Mouse (Mus musculus) midbrain, embryonic 12.5 days (tissue): Measurements from ENCODE around the gene Ptprd. TPM values are rescaled to one million over a fixed set of nuclear protein-coding genes. Genes with fewer than 3 reads are reported as not detected.
A peak's percentile ranks its signal among the peaks of the same experiment; 100 is the strongest.

Experiments
- ATAC-seq: fragments of 200-750 bp; cut with Nextera tagmentation; 2 replicates; pipeline ENCODE4 v1.8.0; 2017; ENCODE audit warnings: low read depth, moderate TSS enrichment, moderate library complexity; ENCODE audit not compliant: low FRiP score
- H3K27ac ChIP-seq: fragments of 300-500 bp; sonication (generic); replicated peaks from 2 replicates; pipeline ENCODE4 v1.5.1; 2016; ENCODE audit warnings: mild to moderate bottlenecking
- H3K27me3 ChIP-seq: fragments of 300-500 bp; sonication (generic); 2 replicates; pipeline ENCODE4 v1.6.1; 2016; ENCODE audit warnings: mild to moderate bottlenecking
- H3K36me3 ChIP-seq: fragments of 300-500 bp; sonication (generic); 2 replicates; pipeline ENCODE4 v1.6.1; 2016
- H3K4me1 ChIP-seq: fragments of 300-500 bp; sonication (generic); 2 replicates; pipeline ENCODE4 v1.6.1; 2016
- H3K4me2 ChIP-seq: fragments of 300-500 bp; sonication (generic); replicated peaks from 2 replicates; pipeline ENCODE4 v1.6.1; 2016; ENCODE audit warnings: mild to moderate bottlenecking, moderate library complexity
- H3K4me3 ChIP-seq: fragments of 300-500 bp; sonication (generic); 2 replicates; pipeline ENCODE4 v1.5.1; 2016; ENCODE audit warnings: mild to moderate bottlenecking
- H3K9ac ChIP-seq: fragments of 300-500 bp; sonication (generic); replicated peaks from 2 replicates; pipeline ENCODE4 v1.6.1; 2016; ENCODE audit warnings: mild to moderate bottlenecking, moderate library complexity
- H3K9me3 ChIP-seq: fragments of 300-500 bp; sonication (generic); 2 replicates; pipeline ENCODE4 v1.6.1; 2016; ENCODE audit warnings: mild to moderate bottlenecking
- WGBS: fragments of 180-500 bp; shearing (Covaris S2); methylation state at CpG from one replicate; pipeline ENCODE4 v1.1.7; 2016; 5-methylcytosine and 5-hydroxymethylcytosine counted together
- polyA plus RNA-seq: library from polyadenylated mRNA; unstranded; fragments of >200 nt; fragmentation: Nextera tagmentation; extraction: Ambion mirVana; gene quantifications from 2 replicates; pipeline ENCODE4 v1.2.1, GENCODE M21; 2016

The Ptprd gene
- polyA plus RNA-seq, 1 experiment from 2014 or later: 37.5 TPM

DNA sequence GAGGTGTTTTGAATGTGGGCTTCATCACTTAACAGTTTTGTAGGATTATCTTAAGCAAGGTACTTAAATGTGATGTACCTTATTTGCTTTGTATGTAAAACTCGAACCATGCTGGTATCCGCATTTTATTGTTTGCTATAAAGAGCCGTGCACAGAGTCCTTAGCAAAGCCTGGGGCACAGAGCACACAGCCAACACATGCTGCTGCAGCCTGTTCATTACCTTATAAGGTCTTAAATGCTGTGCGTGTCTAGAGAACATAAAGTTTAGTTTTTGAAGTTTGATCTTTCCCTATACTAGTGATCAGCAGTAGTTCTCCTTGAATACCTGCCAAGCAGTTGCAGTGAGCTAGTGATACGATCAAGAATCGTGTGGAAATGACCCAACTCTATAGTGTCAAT lies 676.2 kb downstream of the Ptprd start:
- H3K4me1 ChIP-seq: peaks cover 8% of the 10 kb centered on the region; the same call in 1 of the 2 replicates
- H3K9me3 ChIP-seq: no peaks in the 10 kb centered on the region
- no peak overlapping the region for H3K4me2 ChIP-seq
- no peaks in the 10 kb centered on the region for H3K27me3 ChIP-seq
- WGBS: 85% methylated on average over 6 of the region's 6 CpGs
- H3K27ac ChIP-seq: no peak overlapping the region
- no peak overlapping the region for H3K9ac ChIP-seq
- ATAC-seq: no peak
- H3K4me3 ChIP-seq: no peak overlapping the region
- H3K36me3 ChIP-seq: no peaks in the 10 kb centered on the region

- 52% methylated on average over 4 of the region's 4 CpGs for WGBS
- H3K9ac ChIP-seq: no peak overlapping the region
- no peaks in the 10 kb centered on the region for H3K9me3 ChIP-seq
- H3K4me3 ChIP-seq: no peak overlapping the region
- H3K4me1 ChIP-seq: peaks cover 8% of the 10 kb centered on the region; the same call in 1 of the 2 replicates
- H3K36me3 ChIP-seq: no peaks in the 10 kb centered on the region
- no peak for ATAC-seq
- H3K27me3 ChIP-seq: no peaks in the 10 kb centered on the region
- H3K27ac ChIP-seq: no peak overlapping the region
- H3K4me2 ChIP-seq: no peak overlapping the region
These were observed 677.2 kb downstream of the Ptprd start for GRCm38 (mm10) chr4:77534553-77534952.

DNA sequence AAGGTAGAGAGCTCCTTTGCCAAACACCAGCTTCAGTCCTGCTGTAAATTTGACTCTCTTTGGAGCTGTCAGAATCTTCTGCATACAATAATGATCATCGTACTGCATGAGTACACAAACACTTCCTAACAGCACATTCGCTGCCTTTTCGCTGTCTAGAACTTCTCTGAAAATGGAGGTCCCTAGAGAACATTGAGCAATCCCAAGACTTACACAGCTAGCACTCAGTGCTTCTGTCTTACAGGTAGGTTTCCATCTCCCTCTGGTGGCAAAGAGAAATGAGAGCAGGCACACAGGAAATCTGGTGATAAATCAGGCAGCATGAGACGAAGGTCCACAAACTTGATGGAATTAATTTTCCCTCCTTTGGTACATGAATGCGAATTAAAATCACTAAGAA lies 692.6 kb downstream of the Ptprd start:
- no peak overlapping the region for H3K27ac ChIP-seq
- no peaks in the 10 kb centered on the region for H3K27me3 ChIP-seq
- H3K4me2 ChIP-seq: no peak overlapping the region
- no peak overlapping the region for H3K9ac ChIP-seq
- H3K4me1 ChIP-seq: no peaks in the 10 kb centered on the region
- no peaks in the 10 kb centered on the region for H3K9me3 ChIP-seq
- no peaks in the 10 kb centered on the region for H3K36me3 ChIP-seq
- 50% methylated on average over 5 of the region's 5 CpGs for WGBS
- H3K4me3 ChIP-seq: no peak overlapping the region
- peak; percentile 77; the same call in 1 of the 2 replicates for ATAC-seq

- ATAC-seq: no peak
- Histone ChIP-seq H3K9me3 (no peaks in the 10 kb centered on the region), H3K4me1 (no peaks in the 10 kb centered on the region), H3K36me3 (no peaks in the 10 kb centered on the region), H3K27ac (no peak overlapping the region), H3K27me3 (no peaks in the 10 kb centered on the region), H3K4me2 (no peak overlapping the region), H3K4me3 (no peak overlapping the region), H3K9ac (no peak overlapping the region)
- WGBS: 77% methylated on average over 5 of the region's 5 CpGs
These were observed 697.7 kb downstream of the Ptprd start for GRCm38 (mm10) chr4:77513914-77514628.

- H3K9ac ChIP-seq: no peak overlapping the region
- H3K36me3 ChIP-seq: no peaks in the 10 kb centered on the region
- no peak for ATAC-seq
- H3K4me3 ChIP-seq: no peak overlapping the region
- WGBS: 71% methylated on average over 3 of the region's 3 CpGs
- no peaks in the 10 kb centered on the region for H3K9me3 ChIP-seq
- H3K27ac ChIP-seq: no peak overlapping the region
- H3K27me3 ChIP-seq: no peaks in the 10 kb centered on the region
- H3K4me1 ChIP-seq: no peaks in the 10 kb centered on the region
- no peak overlapping the region for H3K4me2 ChIP-seq
These were observed 698.7 kb downstream of the Ptprd start for GRCm38 (mm10) chr4:77513041-77513440.

DNA sequence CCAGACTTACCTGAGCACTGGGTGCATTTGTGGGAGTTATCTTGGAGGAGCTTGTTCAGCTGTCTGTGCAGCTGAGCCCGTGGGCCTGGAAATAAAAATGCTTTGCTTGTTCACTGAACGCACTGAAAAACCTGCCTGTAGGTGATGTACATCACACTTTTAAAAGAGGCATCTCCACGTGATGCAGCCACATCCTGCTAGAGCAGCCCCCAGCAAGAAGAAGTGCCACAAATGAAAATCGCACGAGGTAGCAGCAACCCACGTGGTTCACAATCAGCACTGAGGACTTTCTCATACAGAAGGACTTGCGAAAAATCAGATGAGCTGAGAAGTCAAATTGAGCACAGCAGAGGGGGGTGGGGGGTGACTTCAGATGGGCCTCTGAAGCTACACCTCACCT lies 757.7 kb downstream of the Ptprd start:
- ATAC-seq: no peak
- no peak overlapping the region for H3K4me2 ChIP-seq
- H3K9me3 ChIP-seq: no peaks in the 10 kb centered on the region
- no peak overlapping the region for H3K27ac ChIP-seq
- H3K36me3 ChIP-seq: no peaks in the 10 kb centered on the region
- no peak overlapping the region for H3K4me3 ChIP-seq
- H3K9ac ChIP-seq: no peak overlapping the region
- H3K27me3 ChIP-seq: no peaks in the 10 kb centered on the region
- whole genome bisulfite sequencing: 82% methylated on average over 7 of the region's 7 CpGs
- no peaks in the 10 kb centered on the region for H3K4me1 ChIP-seq

DNA sequence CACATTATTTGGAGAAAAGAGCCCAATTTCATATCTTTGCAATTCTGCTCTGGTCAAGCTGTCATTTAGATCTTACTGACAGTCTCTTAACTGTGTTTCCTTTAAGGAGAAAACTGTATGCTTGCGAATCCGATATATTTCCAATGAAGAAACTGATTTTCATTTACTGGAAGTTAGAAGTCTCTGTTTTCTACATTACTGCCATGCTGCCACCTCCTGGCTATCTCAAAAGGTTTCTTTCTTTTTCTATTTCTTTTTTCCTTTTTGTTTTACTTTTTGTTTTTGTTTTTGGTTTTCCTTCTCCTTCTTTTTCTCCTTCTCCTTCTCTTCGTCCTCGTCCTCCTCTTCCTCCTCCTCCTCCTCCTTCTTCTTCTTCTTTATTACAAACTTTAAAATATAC lies 812.6 kb downstream of the Ptprd start:
- WGBS: 82% methylated on average over 4 of the region's 4 CpGs
- Histone ChIP-seq H3K4me2 (no peak overlapping the region), H3K9ac (no peak overlapping the region), H3K27me3 (no peaks in the 10 kb centered on the region), H3K4me3 (no peak overlapping the region), H3K27ac (no peak overlapping the region), H3K9me3 (no peaks in the 10 kb centered on the region), H3K36me3 (no peaks in the 10 kb centered on the region), H3K4me1 (no peaks in the 10 kb centered on the region)
- no peak for ATAC-seq

DNA sequence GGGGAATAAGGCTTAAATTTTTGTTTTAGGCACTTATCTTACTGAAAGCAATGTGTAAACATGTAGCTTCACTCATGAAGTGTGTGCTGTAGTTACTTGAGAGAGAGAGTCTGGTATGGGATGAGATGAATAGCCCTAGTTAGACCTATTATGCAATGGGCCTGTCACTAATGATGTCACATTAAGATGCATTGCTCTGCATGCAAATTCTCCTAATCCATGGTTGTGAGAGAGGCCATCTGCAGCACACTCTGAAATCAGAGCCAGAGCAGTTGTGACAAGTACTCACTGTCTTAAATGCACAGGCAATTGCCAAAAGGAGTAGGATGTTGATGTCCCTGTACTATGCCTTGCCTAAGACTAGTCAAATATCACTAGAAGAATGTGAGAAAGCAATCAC lies 850.0 kb downstream of the Ptprd start:
- no peak overlapping the region for H3K9ac ChIP-seq
- peaks cover 3% of the 10 kb centered on the region; the same call in 1 of the 2 replicates for H3K4me1 ChIP-seq
- H3K4me3 ChIP-seq: no peak overlapping the region
- H3K9me3 ChIP-seq: no peaks in the 10 kb centered on the region
- no peak overlapping the region for H3K4me2 ChIP-seq
- no peak overlapping the region for H3K27ac ChIP-seq
- no peaks in the 10 kb centered on the region for H3K36me3 ChIP-seq
- H3K27me3 ChIP-seq: no peaks in the 10 kb centered on the region
- ATAC-seq: peak; percentile 41; the same call in 1 of the 2 replicates

- Histone ChIP-seq H3K27ac (no peak overlapping the region), H3K9me3 (no peaks in the 10 kb centered on the region), H3K4me2 (no peak overlapping the region), H3K4me1 (no peaks in the 10 kb centered on the region), H3K9ac (no peak overlapping the region), H3K4me3 (no peak overlapping the region), H3K36me3 (no peaks in the 10 kb centered on the region), H3K27me3 (no peaks in the 10 kb centered on the region)
- 88% methylated on average over 4 of the region's 4 CpGs for WGBS
- ATAC-seq: no peak
These were observed 884.6 kb downstream of the Ptprd start for GRCm38 (mm10) chr4:77327198-77327597.

GRCm38 (mm10) chr4:77317060-77317680 lies 894.6 kb downstream of the Ptprd start:
- Histone ChIP-seq H3K36me3 (no peaks in the 10 kb centered on the region), H3K27me3 (no peaks in the 10 kb centered on the region), H3K4me2 (no peak overlapping the region), H3K9me3 (no peaks in the 10 kb centered on the region), H3K27ac (no peak overlapping the region), H3K4me3 (no peak overlapping the region), H3K9ac (no peak overlapping the region), H3K4me1 (0 out of 2 replicates have a peak, but pooled peaks cover 5% of the 10 kb centered on the region)
- ATAC-seq: 0 out of 2 replicates have a peak, but pooled peaks have one; percentile 58
- WGBS: 53% methylated on average over 10 of the region's 10 CpGs

GRCm38 (mm10) chr4:77316644-77317043 lies 895.1 kb downstream of the Ptprd start:
- Histone ChIP-seq H3K27ac (no peak overlapping the region), H3K36me3 (no peaks in the 10 kb centered on the region), H3K27me3 (no peaks in the 10 kb centered on the region), H3K4me2 (no peak overlapping the region), H3K4me3 (no peak overlapping the region), H3K4me1 (0 out of 2 replicates have a peak, but pooled peaks cover 5% of the 10 kb centered on the region), H3K9me3 (no peaks in the 10 kb centered on the region), H3K9ac (no peak overlapping the region)
- peak; percentile 82 for ATAC-seq
- WGBS: 37% methylated on average over 2 of the region's 2 CpGs

GRCm38 (mm10) chr4:77310127-77310788 lies 901.5 kb downstream of the Ptprd start:
- no peak for ATAC-seq
- Histone ChIP-seq H3K9me3 (no peaks in the 10 kb centered on the region), H3K27me3 (no peaks in the 10 kb centered on the region), H3K4me3 (no peak overlapping the region), H3K27ac (no peak overlapping the region), H3K4me1 (no peaks in the 10 kb centered on the region), H3K4me2 (no peak overlapping the region), H3K9ac (no peak overlapping the region), H3K36me3 (no peaks in the 10 kb centered on the region)
- WGBS: 74% methylated on average over 3 of the region's 3 CpGs
